Mouse (Mus musculus) MEL (cell line): ENCODE measurements at regions not wholly inside any gene's neighbourhood (a gene's known extent, or its start where the extent isn't known, plus 50 kb on each side); places are given as distances from the start of the nearest gene placed in this dataset.

Source experiments
- DNase-seq: peaks from one replicate; pipeline ENCODE4 v3.0.0; 2011; ENCODE audit warnings: low read depth, low spot score
- H3K27ac ChIP-seq: 2 replicates; pipeline ENCODE4 v1.5.1; 2012; ENCODE audit warnings: low read depth, mild to moderate bottlenecking, control low read depth, low read length, moderate library complexity; ENCODE audit not compliant: control insufficient read depth
- H3K27me3 ChIP-seq, 2 experiments: fragments of 150-350 bp in 1 of 2; sonication (generic) in 1 of 2; 2 replicates each; pipeline ENCODE4 v1.6.1; 2012; ENCODE audit warnings: low read length in 2 of 2, mild to moderate bottlenecking in 2 of 2, improper control_type of control experiment in 1 of 2, moderate library complexity in 1 of 2; ENCODE audit not compliant: insufficient read depth in 2 of 2, control insufficient read depth in 1 of 2
- H3K36me3 ChIP-seq, 2 experiments: 2 replicates each; pipeline ENCODE4 v1.6.1; 2012 to 2014; ENCODE audit warnings: low read length in 2 of 2, improper control_type of control experiment in 1 of 2, inconsistent platforms in 1 of 2, mild to moderate bottlenecking in 1 of 2; ENCODE audit not compliant: insufficient read depth in 2 of 2, control insufficient read depth in 1 of 2
- H3K4me1 ChIP-seq, 2 experiments: fragments of 150-350 bp in 1 of 2; sonication (generic) in 1 of 2; 2 replicates each; pipeline ENCODE4 v1.6.1; 2012; ENCODE audit warnings: low read length in 2 of 2, improper control_type of control experiment in 1 of 2, mild to moderate bottlenecking in 1 of 2; ENCODE audit not compliant: insufficient read depth in 2 of 2, control insufficient read depth in 1 of 2
- H3K4me3 ChIP-seq, 2 experiments: fragments of 150-350 bp in 1 of 2; sonication (generic) in 1 of 2; 2 replicates each; pipeline ENCODE4 v1.5.1; 2012; ENCODE audit warnings: low read depth in 2 of 2, low read length in 2 of 2, mild to moderate bottlenecking in 2 of 2, moderate library complexity in 2 of 2, control low read depth in 1 of 2, improper control_type of control experiment in 1 of 2; ENCODE audit not compliant: control insufficient read depth in 1 of 2, insufficient read depth in 1 of 2
- H3K79me2 ChIP-seq: 2 replicates; pipeline ENCODE4 v1.6.1; 2012; ENCODE audit warnings: mild to moderate bottlenecking, low read length, moderate library complexity; ENCODE audit not compliant: control insufficient read depth, poor library complexity, insufficient read depth
- H3K9ac ChIP-seq: 2 replicates; pipeline ENCODE4 v1.6.1; 2012; ENCODE audit warnings: low read depth, mild to moderate bottlenecking, control low read depth, low read length, moderate library complexity; ENCODE audit not compliant: control insufficient read depth, poor library complexity, severe bottlenecking
- H3K9me3 ChIP-seq: fragments of 150-350 bp; sonication (generic); replicated peaks from 2 replicates; pipeline ENCODE4 v1.6.1; 2012; ENCODE audit warnings: mild to moderate bottlenecking, low read length, improper control_type of control experiment, moderate library complexity; ENCODE audit not compliant: insufficient read depth
- BHLHE40 ChIP-seq: IDR thresholded peaks from 2 replicates; pipeline ENCODE4 v1.6.1; 2012; ENCODE audit warnings: low read depth, mild to moderate bottlenecking, inconsistent platforms, low read length, improper control_type of control experiment, borderline replicate concordance
- CHD2 ChIP-seq: IDR thresholded peaks from 2 replicates; pipeline ENCODE4 v1.6.1; 2011; ENCODE audit warnings: low read length, improper control_type of control experiment
- E2F4 ChIP-seq: IDR thresholded peaks from 2 replicates; pipeline ENCODE4 v1.6.1; 2011; ENCODE audit warnings: low read depth, low read length, improper control_type of control experiment, borderline replicate concordance
- ELF1 ChIP-seq: IDR thresholded peaks from 2 replicates; pipeline ENCODE4 v1.6.1; 2014; ENCODE audit warnings: low read depth, mild to moderate bottlenecking, inconsistent platforms, low read length, improper control_type of control experiment, moderate library complexity
- ETS1 ChIP-seq: IDR thresholded peaks from 2 replicates; pipeline ENCODE4 v1.6.1; 2012; ENCODE audit warnings: low read depth, mild to moderate bottlenecking, inconsistent platforms, low read length, improper control_type of control experiment, moderate library complexity
- GABPA ChIP-seq: IDR thresholded peaks from 2 replicates; pipeline ENCODE4 v1.6.1; 2012; ENCODE audit warnings: low read depth, mild to moderate bottlenecking, inconsistent platforms, low read length, improper control_type of control experiment, moderate library complexity
- JUND ChIP-seq: IDR thresholded peaks from 2 replicates; pipeline ENCODE4 v1.6.1; 2011; ENCODE audit warnings: low read depth, mild to moderate bottlenecking, improper control_type of control experiment, low read length
- KAT2A ChIP-seq: conservative IDR thresholded peaks from 2 replicates; pipeline ENCODE4 v1.6.1; 2012; ENCODE audit warnings: low read depth, low read length, improper control_type of control experiment, inconsistent platforms
- MYB ChIP-seq: IDR thresholded peaks from 2 replicates; pipeline ENCODE4 v1.6.1; 2011; ENCODE audit warnings: mild to moderate bottlenecking, low read depth, low read length, improper control_type of control experiment
- NRF1 ChIP-seq: IDR thresholded peaks from 2 replicates; pipeline ENCODE4 v1.6.1; 2014; ENCODE audit warnings: low read depth, mild to moderate bottlenecking, inconsistent platforms, low read length, improper control_type of control experiment, moderate library complexity; ENCODE audit not compliant: poor library complexity, insufficient read depth, severe bottlenecking
- POLR2AphosphoS5 ChIP-seq: IDR thresholded peaks from 2 replicates; pipeline ENCODE4 v1.6.1; 2012; ENCODE audit warnings: low read depth, borderline replicate concordance, mild to moderate bottlenecking, inconsistent platforms, low read length, moderate library complexity, mixed read lengths
- SIN3A ChIP-seq: IDR thresholded peaks from 2 replicates; pipeline ENCODE4 v1.6.1; 2012; ENCODE audit warnings: low read length, improper control_type of control experiment, inconsistent platforms
- TBP ChIP-seq: IDR thresholded peaks from 2 replicates; pipeline ENCODE4 v1.8.0; 2011; ENCODE audit warnings: low read depth, low read length, improper control_type of control experiment
- UBTF ChIP-seq: IDR thresholded peaks from 2 replicates; pipeline ENCODE4 v1.6.1; 2012; ENCODE audit warnings: low read depth, mild to moderate bottlenecking, inconsistent platforms, low read length, improper control_type of control experiment, moderate library complexity, borderline replicate concordance; ENCODE audit not compliant: insufficient read depth
- USF1 ChIP-seq: IDR thresholded peaks from 2 replicates; pipeline ENCODE4 v1.6.1; 2014; ENCODE audit warnings: low read depth, mild to moderate bottlenecking, inconsistent platforms, low read length, improper control_type of control experiment, moderate library complexity
- USF2 ChIP-seq, 2 experiments: IDR thresholded peaks; 2 replicates each; pipeline ENCODE4 v1.6.1; 2011 to 2012; ENCODE audit warnings: improper control_type of control experiment in 2 of 2, low read length in 2 of 2, borderline replicate concordance in 1 of 2, inconsistent platforms in 1 of 2, low read depth in 1 of 2, mild to moderate bottlenecking in 1 of 2; ENCODE audit not compliant: insufficient read depth in 1 of 2
- ZMIZ1 ChIP-seq: IDR thresholded peaks from 2 replicates; pipeline ENCODE4 v1.6.1; 2012; ENCODE audit warnings: low read depth, mild to moderate bottlenecking, inconsistent platforms, low read length, improper control_type of control experiment, moderate library complexity
- ZNF384 ChIP-seq: IDR thresholded peaks from 2 replicates; pipeline ENCODE4 v1.6.1; 2012; ENCODE audit warnings: low read depth, mild to moderate bottlenecking, inconsistent platforms, low read length, improper control_type of control experiment

DNA sequence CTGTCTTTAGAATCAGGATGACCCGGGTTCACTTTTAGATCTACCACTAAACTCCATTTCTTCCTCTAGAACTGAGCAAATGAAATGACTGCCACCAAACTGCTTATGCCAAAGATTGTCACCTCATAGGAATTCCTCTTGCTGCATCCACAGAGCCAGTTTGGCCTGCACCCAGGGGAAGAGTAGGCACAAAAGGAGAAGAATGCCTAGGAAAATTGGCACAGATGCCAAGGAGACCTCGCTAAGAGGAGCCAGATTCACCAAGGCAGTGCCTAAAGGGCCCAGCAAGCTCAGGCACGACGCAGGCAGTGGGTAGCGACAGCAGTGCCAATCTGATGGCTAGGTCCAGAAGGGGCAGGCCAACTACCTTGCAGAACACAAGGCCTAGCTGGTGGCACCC is 139.0 kb upstream of the Pja1 start:
- no peaks in the 10 kb centered on the region for H3K36me3 ChIP-seq
- DNase-seq, result no peak
- H3K9me3 ChIP-seq, result no peaks in the 10 kb centered on the region
- H3K9ac ChIP-seq, result no peak overlapping the region
- H3K4me1 ChIP-seq, result no peaks in the 10 kb centered on the region
- TF ChIP-seq ETS1, result no peak
- no peak overlapping the region for H3K27ac ChIP-seq
- H3K79me2 ChIP-seq, result no peaks in the 10 kb centered on the region
- H3K4me3 ChIP-seq, result no peak overlapping the region
- H3K27me3 ChIP-seq, result no peaks in the 10 kb centered on the region; a peak in 1 of 4 replicates

DNA sequence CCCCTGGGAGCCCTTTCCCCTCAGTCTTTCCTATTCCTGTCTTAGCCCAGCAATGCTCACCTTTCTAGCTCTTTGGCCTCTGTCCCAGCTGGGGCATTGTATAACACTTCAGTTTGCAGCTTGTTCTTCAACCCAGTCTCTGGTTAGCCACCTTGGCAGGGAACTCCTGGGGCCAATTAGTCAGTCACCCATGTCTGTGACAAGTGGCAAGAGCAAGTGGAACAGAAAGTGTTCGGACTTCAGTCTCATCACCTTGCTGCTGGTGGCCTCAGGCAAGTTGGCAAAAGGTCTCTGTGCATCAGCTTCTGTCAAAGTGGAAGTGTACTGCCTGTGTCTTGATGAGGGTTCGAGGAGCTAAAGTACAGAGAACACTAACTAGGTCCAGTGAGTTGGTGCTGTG is 138.5 kb upstream of the Pja1 start:
- no peaks in the 10 kb centered on the region for H3K4me1 ChIP-seq
- TF ChIP-seq POLR2AphosphoS5 (no peak), ZNF384 (no peak), UBTF (no peak), BHLHE40 (no peak), MYB (no peak), SIN3A (no peak), ELF1 (no peak), ZMIZ1 (no peak), USF2 (IDR thresholded peaks at IDR 0.05; ENCODE audit: borderline replicate concordance in 1 of 2, insufficient read depth in 1 of 2, low read depth in 1 of 2, low read length in 2 of 2) (no peak), KAT2A (no peak)

DNA sequence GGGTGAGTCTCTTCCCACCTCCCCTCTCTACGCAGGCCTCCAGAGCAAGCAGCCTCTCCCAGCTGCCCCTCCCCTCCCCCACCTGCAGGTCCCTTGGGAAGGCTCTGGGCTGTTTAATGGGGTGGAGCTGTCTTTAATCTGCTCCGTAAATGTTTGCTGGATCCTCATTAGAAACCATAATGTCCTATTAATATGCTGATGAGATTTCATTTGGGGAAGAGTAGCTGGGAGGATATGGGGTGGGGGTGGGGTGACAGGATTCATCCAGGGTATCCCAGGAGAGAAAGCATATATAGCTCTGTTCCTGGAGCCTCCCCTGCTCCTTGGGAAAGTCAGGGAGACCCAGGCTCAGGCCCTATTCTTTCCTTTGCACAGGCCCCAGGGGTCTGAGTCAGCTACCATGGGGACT is 137.2 kb upstream of the Pja1 start:
- Histone ChIP-seq H3K79me2 (no peaks in the 10 kb centered on the region), H3K9me3 (no peaks in the 10 kb centered on the region), H3K4me1 (no peaks in the 10 kb centered on the region), H3K27me3 (no peaks in the 10 kb centered on the region; a peak in 1 of 4 replicates), H3K4me3 (no peak overlapping the region), H3K9ac (no peak overlapping the region), H3K36me3 (no peaks in the 10 kb centered on the region), H3K27ac (no peak overlapping the region)
- TF ChIP-seq USF1, result no peak
- no peak for TF ChIP-seq SIN3A
- TF ChIP-seq JUND, result no peak
- no peak for TF ChIP-seq KAT2A
- no peak for TF ChIP-seq NRF1
- TF ChIP-seq TBP, result no peak
- no peak for TF ChIP-seq GABPA
- TF ChIP-seq CHD2, result no peak
- TF ChIP-seq E2F4, result no peak
- no peak for TF ChIP-seq BHLHE40
- no peak for TF ChIP-seq ZNF384
- no peak for DNase-seq

More for the DNA sequence above, 138.5 kb upstream of the Pja1 start:
- Histone ChIP-seq H3K27me3 (no peaks in the 10 kb centered on the region; a peak in 1 of 4 replicates), H3K9ac (no peak overlapping the region), H3K27ac (no peak overlapping the region), H3K36me3 (no peaks in the 10 kb centered on the region), H3K79me2 (no peaks in the 10 kb centered on the region), H3K4me3 (no peak overlapping the region), H3K9me3 (no peaks in the 10 kb centered on the region)
- no peak for DNase-seq
